Mouse (Mus musculus): ENCODE data around the gene Zfp446.

DNA sequence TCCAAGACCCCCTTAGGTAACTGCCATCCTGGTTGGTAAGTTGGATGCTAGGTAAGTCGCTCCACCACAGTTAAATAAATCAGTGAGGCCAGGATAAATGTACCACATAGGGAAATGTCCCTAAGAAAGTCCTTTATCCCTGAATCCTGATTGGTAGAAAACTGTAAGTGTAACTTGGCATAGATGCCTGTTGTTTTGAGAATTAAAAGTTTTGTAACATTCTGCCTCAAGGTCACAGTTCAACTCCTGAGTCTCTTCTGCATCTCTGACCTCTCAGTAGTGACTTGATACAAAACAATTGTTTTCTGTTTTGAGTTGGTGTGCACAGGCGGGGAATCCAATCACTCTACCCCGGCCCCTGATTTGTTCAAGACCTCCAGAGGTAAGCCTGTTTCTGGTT is 21.2 kb downstream of the Zfp446 start, which contains the start of gene Trim28:
- TF ChIP-seq CTCF (IDR thresholded peaks at IDR 0.05; ENCODE audit: control insufficient read depth, insufficient read depth, low read length) (no peak), POLR2A (IDR thresholded peaks at IDR 0.05; ENCODE audit: borderline replicate concordance, control insufficient read depth, low read depth, low read length) (no peak)

Data from bone marrow, adult 2 months (tissue).